Mouse (Mus musculus) thymus, adult 2 months (tissue): ENCODE data around the gene Enho. TPM values are rescaled to one million over a fixed set of nuclear protein-coding genes. Genes with fewer than 3 reads are reported as not detected.

ENCODE experiments used
- DNase-seq: peaks from one replicate; pipeline ENCODE4 v3.0.0; 2021
- H3K27ac ChIP-seq: fragments of 200-500 bp; 2 replicates; pipeline ENCODE4 v1.5.1; 2012; ENCODE audit warnings: low read length, control low read depth; ENCODE audit not compliant: control insufficient read depth, insufficient read depth
- H3K27me3 ChIP-seq: fragments of 200-500 bp; 2 replicates; pipeline ENCODE4 v1.6.1; 2012; ENCODE audit warnings: mild to moderate bottlenecking, low read length, moderate library complexity, mixed read lengths; ENCODE audit not compliant: control insufficient read depth, insufficient read depth
- H3K36me3 ChIP-seq: fragments of 200-500 bp; 2 replicates; pipeline ENCODE4 v1.6.1; 2012; ENCODE audit warnings: mild to moderate bottlenecking, low read length, moderate library complexity; ENCODE audit not compliant: control insufficient read depth, insufficient read depth
- H3K4me1 ChIP-seq: fragments of 200-500 bp; replicated peaks from 2 replicates; pipeline ENCODE4 v1.6.1; 2012; ENCODE audit warnings: low read length; ENCODE audit not compliant: control insufficient read depth, insufficient read depth
- H3K4me3 ChIP-seq: fragments of 200-500 bp; 2 replicates; pipeline ENCODE4 v1.5.1; 2012; ENCODE audit warnings: mild to moderate bottlenecking, low read length, control low read depth, moderate library complexity; ENCODE audit not compliant: control insufficient read depth, insufficient read depth
- CTCF ChIP-seq: fragments of 200-500 bp; IDR thresholded peaks from 2 replicates; pipeline ENCODE4 v1.5.1; 2012; ENCODE audit warnings: mild to moderate bottlenecking, control low read depth, low read length, moderate library complexity, borderline replicate concordance; ENCODE audit not compliant: control insufficient read depth, poor library complexity, insufficient read depth; ENCODE audit errors: extremely low read depth
- POLR2A ChIP-seq: fragments of 200-500 bp; IDR thresholded peaks from 2 replicates; pipeline ENCODE4 v1.6.1; 2012; ENCODE audit warnings: mild to moderate bottlenecking, low read length, control low read depth, moderate library complexity; ENCODE audit not compliant: control insufficient read depth, poor library complexity, insufficient read depth; ENCODE audit errors: extremely low read depth
- WGBS: fragments of 180-500 bp; shearing (Covaris S2); methylation state at CpG from one replicate; pipeline ENCODE4 v1.1.7; 2018; 5-methylcytosine and 5-hydroxymethylcytosine counted together
- polyA plus RNA-seq: library from polyadenylated mRNA; depleted of rRNA; stranded (reverse); fragments of >200 nt; gene quantifications from 2 replicates; pipeline ENCODE4 v1.2.3, GENCODE M21; 2012

Enho gene
- polyA plus RNA-seq, 1 experiment: 10.3 TPM

DNA sequence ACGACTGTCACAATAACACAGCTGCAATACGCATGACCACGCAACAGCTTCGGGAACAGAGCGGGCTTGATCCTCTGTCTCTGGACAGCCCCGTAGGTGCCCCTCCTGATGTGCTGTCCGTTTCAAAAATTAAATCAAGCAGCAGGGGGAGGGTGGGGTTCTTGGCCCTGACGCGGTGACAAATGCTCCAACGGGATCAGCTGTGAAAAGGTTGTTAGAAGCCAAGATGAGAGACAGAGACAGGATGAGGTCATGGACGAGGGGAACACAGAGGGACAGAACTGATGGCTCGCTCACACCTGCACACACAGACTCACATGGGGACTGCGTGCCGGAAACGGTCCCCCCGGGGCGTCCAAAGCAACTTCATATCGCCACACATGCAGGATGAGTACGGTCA, 33.1 kb upstream of the Enho start:
- DNase-seq: no peak
- TF ChIP-seq POLR2A (no peak), CTCF (no peak)
- no peaks in the 10 kb centered on the region for H3K36me3 ChIP-seq
- 80% methylated on average over 19 of the region's 19 CpGs for WGBS
- H3K4me1 ChIP-seq: no peaks in the 10 kb centered on the region
- no peak overlapping the region for H3K27ac ChIP-seq
- no peaks in the 10 kb centered on the region for H3K27me3 ChIP-seq
- H3K4me3 ChIP-seq: no peak overlapping the region

DNA sequence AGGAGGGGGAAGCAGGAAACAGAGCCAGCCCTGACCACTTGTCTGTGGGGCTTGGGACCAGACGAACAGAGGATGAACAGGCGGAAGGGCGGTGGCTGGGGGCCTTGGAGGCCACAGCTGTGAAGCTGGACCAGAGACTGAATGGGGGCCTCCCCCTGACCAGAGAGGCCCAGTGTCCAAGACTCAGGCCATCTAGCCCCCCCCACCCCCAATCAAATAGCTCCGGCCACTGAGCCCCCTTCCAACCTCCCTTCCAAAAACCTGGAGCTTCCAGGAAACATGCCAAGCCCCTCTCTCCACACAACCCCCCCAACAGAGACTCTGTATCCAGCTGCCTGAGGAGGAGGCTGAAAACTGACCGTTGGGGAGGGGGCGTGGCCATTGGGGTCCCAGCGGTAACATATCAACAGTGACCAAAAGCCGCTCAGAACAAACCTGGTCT, 32.4 kb upstream of the Enho start:
- Histone ChIP-seq H3K4me1 (no peaks in the 10 kb centered on the region), H3K36me3 (no peaks in the 10 kb centered on the region), H3K4me3 (no peak overlapping the region), H3K27me3 (no peaks in the 10 kb centered on the region), H3K27ac (no peak overlapping the region)
- no peak for DNase-seq
- WGBS: 75% methylated on average over 8 of the region's 8 CpGs
- TF ChIP-seq POLR2A (no peak), CTCF (no peak)

DNA sequence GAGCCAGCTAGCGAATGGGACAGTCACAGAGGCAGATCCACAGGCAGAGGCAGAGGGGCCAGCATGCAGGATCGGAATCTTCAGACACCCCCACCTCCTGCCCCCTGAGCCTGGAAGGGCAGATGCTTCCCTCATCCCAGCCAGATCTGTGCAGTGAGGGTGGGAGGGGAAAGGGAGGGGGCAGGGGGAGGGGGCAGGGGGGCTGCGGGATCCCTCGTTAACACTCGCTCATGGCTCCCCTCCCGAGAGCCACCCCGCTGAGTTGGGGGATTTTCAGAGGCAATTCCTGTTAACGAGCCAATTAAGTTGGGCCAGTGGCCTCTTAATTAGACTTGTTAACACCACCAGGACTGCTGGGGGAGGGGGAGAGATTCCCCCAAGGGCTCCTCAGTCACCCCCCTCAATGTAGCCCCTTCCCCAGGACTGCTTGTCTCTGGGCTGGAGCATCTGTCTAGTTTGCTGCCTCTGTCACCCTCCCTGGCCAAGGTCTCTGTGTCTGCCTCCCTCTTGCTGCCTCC, 31.9 kb upstream of the Enho start:
- Histone ChIP-seq H3K36me3 (no peaks in the 10 kb centered on the region), H3K4me3 (no peak overlapping the region), H3K27ac (no peak overlapping the region), H3K4me1 (no peaks in the 10 kb centered on the region), H3K27me3 (no peaks in the 10 kb centered on the region)
- TF ChIP-seq POLR2A (no peak), CTCF (no peak)
- WGBS: 50% methylated on average over 8 of the region's 8 CpGs
- no peak for DNase-seq

DNA sequence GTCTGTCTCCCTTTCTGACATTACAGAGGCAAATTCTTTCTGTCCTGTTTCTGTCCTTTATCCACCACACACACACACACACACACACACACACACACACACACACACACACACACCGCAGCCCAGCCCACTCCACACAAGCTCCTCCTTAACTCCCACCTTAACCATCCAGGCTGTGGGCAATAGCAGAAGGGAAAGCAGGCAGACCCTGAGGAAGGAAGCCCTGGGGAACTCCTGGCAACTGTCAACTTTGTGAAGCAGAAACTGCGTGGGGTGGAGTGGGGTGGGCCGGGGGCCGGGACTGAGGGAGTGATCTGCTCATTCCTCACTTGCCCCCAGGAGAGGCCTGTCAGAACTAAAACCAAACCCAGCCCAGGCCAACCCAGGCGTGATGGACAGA, 31.4 kb upstream of the Enho start:
- no peaks in the 10 kb centered on the region for H3K27me3 ChIP-seq
- no peak for DNase-seq
- no peaks in the 10 kb centered on the region for H3K36me3 ChIP-seq
- no peak overlapping the region for H3K27ac ChIP-seq
- H3K4me3 ChIP-seq: no peak overlapping the region
- no peaks in the 10 kb centered on the region for H3K4me1 ChIP-seq
- TF ChIP-seq POLR2A: no peak
- 36% methylated on average over 5 of the region's 5 CpGs for WGBS

DNA sequence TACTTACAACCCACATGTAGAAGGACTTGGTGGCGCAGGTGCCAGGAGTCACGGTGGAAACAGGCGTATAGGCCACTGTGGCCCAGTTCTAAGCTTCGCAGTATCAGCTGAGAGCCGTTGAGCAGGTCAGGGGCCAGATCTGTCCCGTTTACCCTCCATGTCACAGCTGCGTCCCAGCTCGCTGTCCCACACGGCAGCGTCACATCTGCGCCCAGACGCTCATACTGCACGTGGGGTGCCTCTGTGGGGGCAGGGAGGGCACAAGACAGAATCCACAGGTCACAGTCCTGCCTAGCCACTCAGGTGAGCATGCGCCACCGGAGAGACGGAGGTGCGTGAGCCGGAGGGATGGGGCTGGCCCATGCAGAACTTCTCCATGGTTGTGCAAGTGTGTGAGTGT, 30.7 kb upstream of the Enho start:
- TF ChIP-seq CTCF (no peak), POLR2A (no peak)
- H3K36me3 ChIP-seq: no peaks in the 10 kb centered on the region
- H3K4me1 ChIP-seq: no peaks in the 10 kb centered on the region
- WGBS: 90% methylated on average over 18 of the region's 18 CpGs
- no peaks in the 10 kb centered on the region for H3K27me3 ChIP-seq
- no peak for DNase-seq
- H3K27ac ChIP-seq: no peak overlapping the region
- H3K4me3 ChIP-seq: no peak overlapping the region

DNA sequence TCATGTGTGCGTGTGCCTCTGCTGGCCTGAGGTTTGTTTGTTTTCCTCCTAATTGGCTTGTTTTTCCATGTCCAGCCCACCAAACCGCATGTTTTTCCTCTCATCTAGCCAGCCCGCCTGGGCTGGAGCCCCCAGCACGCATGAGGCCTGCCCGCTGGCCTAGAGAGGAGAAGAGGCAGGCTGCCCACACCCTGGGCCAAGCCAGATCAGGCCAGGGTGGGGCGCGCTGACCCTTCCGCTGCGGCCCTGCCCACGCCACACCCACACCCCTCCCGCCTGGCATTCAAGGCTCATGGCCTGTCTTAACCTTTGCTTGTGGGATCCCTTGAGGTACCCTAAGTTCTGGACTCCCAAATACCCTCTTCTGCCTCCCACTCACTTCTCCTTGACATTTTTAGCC, 26.5 kb upstream of the Enho start:
- no peak for TF ChIP-seq POLR2A
- Histone ChIP-seq H3K27me3 (no peaks in the 10 kb centered on the region), H3K4me1 (peaks cover 4% of the 10 kb centered on the region; the same call in 1 of the 2 replicates), H3K36me3 (no peaks in the 10 kb centered on the region), H3K27ac (no peak overlapping the region), H3K4me3 (no peak overlapping the region)
- WGBS: 95% methylated on average over 11 of the region's 11 CpGs
- DNase-seq: no peak

DNA sequence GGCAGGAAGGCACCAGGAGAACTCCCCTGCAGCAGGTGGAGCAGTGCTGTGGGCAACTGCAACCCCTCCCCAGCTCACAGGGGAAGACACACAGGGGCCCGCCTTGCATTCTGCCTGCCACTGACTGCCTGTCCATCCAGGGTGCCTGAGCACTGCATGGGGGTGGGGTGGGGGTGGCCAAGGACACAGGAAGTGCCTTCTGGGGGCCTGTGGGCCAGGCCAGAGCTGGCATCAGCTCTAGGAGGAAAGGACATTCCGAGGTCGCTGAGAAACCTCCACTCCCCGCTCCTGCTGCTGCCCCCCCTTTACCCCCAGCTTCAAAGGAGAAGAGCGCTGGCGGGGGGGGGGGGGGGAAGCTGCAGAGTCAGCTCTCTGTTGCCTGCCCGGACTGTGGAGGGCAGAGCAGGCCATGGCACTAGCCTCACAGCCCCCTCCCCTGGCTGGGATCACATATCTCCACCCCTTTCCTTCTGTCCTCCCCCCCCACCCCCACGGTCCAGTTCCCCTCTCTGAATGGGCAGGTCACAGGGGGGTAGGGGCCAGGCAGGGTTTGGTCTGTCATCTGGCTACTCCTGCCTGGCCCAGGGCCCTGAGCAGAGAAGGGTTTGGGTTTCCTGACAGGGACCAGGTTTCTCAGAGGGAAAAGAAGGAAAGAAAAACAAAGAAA, 25.0 kb upstream of the Enho start:
- no peaks in the 10 kb centered on the region for H3K27me3 ChIP-seq
- no peak overlapping the region for H3K4me3 ChIP-seq
- WGBS: 1% methylated on average over 7 of the region's 8 CpGs

More for the DNA sequence above, 25.0 kb upstream of the Enho start:
- TF ChIP-seq CTCF: no peak
- TF ChIP-seq POLR2A: no peak
- Histone ChIP-seq H3K36me3 (no peaks in the 10 kb centered on the region), H3K4me1 (peaks cover 4% of the 10 kb centered on the region; the same call in 1 of the 2 replicates), H3K27ac (no peak overlapping the region)
- DNase-seq: no peak
